Mouse (Mus musculus) embryonic facial prominence, embryonic 10.5 days (tissue): ENCODE measurements around the gene Kcnk1. TPM values are rescaled to one million over a fixed set of nuclear protein-coding genes. Genes with fewer than 3 reads are reported as not detected.

ENCODE experiments used
- DNase-seq: peaks from one replicate; pipeline ENCODE4 v3.0.0-alpha.2; 2017; ENCODE audit warnings: low spot score
- H3K27ac ChIP-seq: fragments of 300-500 bp; sonication (generic); replicated peaks from 2 replicates; pipeline ENCODE4 v1.5.1; 2016; ENCODE audit warnings: mild to moderate bottlenecking
- H3K27me3 ChIP-seq: fragments of 300-500 bp; sonication (generic); replicated peaks from 2 replicates; pipeline ENCODE4 v1.6.1; 2016; ENCODE audit warnings: low read depth, mild to moderate bottlenecking; ENCODE audit not compliant: poor library complexity, severe bottlenecking
- H3K36me3 ChIP-seq: fragments of 300-500 bp; sonication (generic); replicated peaks from 2 replicates; pipeline ENCODE4 v1.6.1; 2016; ENCODE audit warnings: mild to moderate bottlenecking, moderate library complexity
- H3K4me1 ChIP-seq: fragments of 300-500 bp; sonication (generic); 2 replicates; pipeline ENCODE4 v1.6.1; 2016
- H3K4me3 ChIP-seq: fragments of 300-500 bp; sonication (generic); 2 replicates; pipeline ENCODE4 v1.5.1; 2016; ENCODE audit warnings: mild to moderate bottlenecking, moderate library complexity
- H3K9me3 ChIP-seq: fragments of 300-500 bp; sonication (generic); 2 replicates; pipeline ENCODE4 v1.6.1; 2016; ENCODE audit warnings: mild to moderate bottlenecking
- WGBS: fragments of 180-500 bp; shearing (Covaris S2); methylation state at CpG from one replicate; pipeline ENCODE4 v1.1.7; 2016; 5-methylcytosine and 5-hydroxymethylcytosine counted together
- polyA plus RNA-seq: library from polyadenylated mRNA; unstranded; fragments of >200 nt; fragmentation: Nextera tagmentation; extraction: Ambion mirVana; gene quantifications from 2 replicates; pipeline ENCODE4 v1.2.1, GENCODE M21; 2016

Gene Kcnk1
- polyA plus RNA-seq, 1 experiment from 2014 or later, result 17.9 TPM

- Histone ChIP-seq H3K27me3 (no peaks in the 10 kb centered on the region), H3K9me3 (no peaks in the 10 kb centered on the region), H3K4me1 (no peaks in the 10 kb centered on the region), H3K36me3 (0 out of 2 replicates have a peak, but pooled peaks cover 3% of the 10 kb centered on the region), H3K27ac (no peak overlapping the region), H3K4me3 (no peak overlapping the region)
- no peak for DNase-seq
- 88% methylated on average over 9 of the region's 9 CpGs for whole genome bisulfite sequencing
Measured at GRCm38 (mm10) chr8:126026121-126026520, 31.2 kb downstream of the Kcnk1 start.

GRCm38 (mm10) chr8:126026584-126026983, 31.6 kb downstream of the Kcnk1 start:
- WGBS, result 93% methylated on average over 9 of the region's 9 CpGs
- no peaks in the 10 kb centered on the region for H3K27me3 ChIP-seq
- DNase-seq, result no peak

GRCm38 (mm10) chr8:126027486-126027885, 32.5 kb downstream of the Kcnk1 start:
- Histone ChIP-seq H3K27ac (no peak overlapping the region), H3K36me3 (0 out of 2 replicates have a peak, but pooled peaks cover 3% of the 10 kb centered on the region), H3K4me3 (no peak overlapping the region), H3K9me3 (no peaks in the 10 kb centered on the region), H3K27me3 (no peaks in the 10 kb centered on the region), H3K4me1 (no peaks in the 10 kb centered on the region)
- DNase-seq, result no peak
- WGBS, result 90% methylated on average over 6 of the region's 6 CpGs

More at GRCm38 (mm10) chr8:126026584-126026983, 31.6 kb downstream of the Kcnk1 start:
- H3K36me3 ChIP-seq, result 0 out of 2 replicates have a peak, but pooled peaks cover 3% of the 10 kb centered on the region
- no peak overlapping the region for H3K4me3 ChIP-seq
- H3K4me1 ChIP-seq, result no peaks in the 10 kb centered on the region
- H3K9me3 ChIP-seq, result no peaks in the 10 kb centered on the region
- H3K27ac ChIP-seq, result no peak overlapping the region

- WGBS, result 80% methylated on average over 6 of the region's 6 CpGs
- DNase-seq, result no peak
- H3K27me3 ChIP-seq, result no peaks in the 10 kb centered on the region
- H3K9me3 ChIP-seq, result no peaks in the 10 kb centered on the region
- H3K27ac ChIP-seq, result no peak overlapping the region
- 0 out of 2 replicates have a peak, but pooled peaks cover 3% of the 10 kb centered on the region for H3K36me3 ChIP-seq
- no peak overlapping the region for H3K4me3 ChIP-seq
- H3K4me1 ChIP-seq, result no peaks in the 10 kb centered on the region
Measured at GRCm38 (mm10) chr8:126028941-126029340, 34.0 kb downstream of the Kcnk1 start.

- H3K4me3 ChIP-seq, result no peak overlapping the region
- H3K27ac ChIP-seq, result no peak overlapping the region
- 83% methylated on average over 6 of the region's 6 CpGs for WGBS
Measured at GRCm38 (mm10) chr8:126032776-126033175, 37.8 kb downstream of the Kcnk1 start.

GRCm38 (mm10) chr8:126035046-126035445, 40.1 kb downstream of the Kcnk1 start:
- no peak overlapping the region for H3K4me3 ChIP-seq
- H3K27me3 ChIP-seq, result no peaks in the 10 kb centered on the region
- no peak overlapping the region for H3K27ac ChIP-seq
- no peaks in the 10 kb centered on the region for H3K9me3 ChIP-seq
- no peaks in the 10 kb centered on the region for H3K4me1 ChIP-seq
- H3K36me3 ChIP-seq, result no peaks in the 10 kb centered on the region
- WGBS, result 89% methylated on average over 4 of the region's 4 CpGs
- DNase-seq, result no peak

More at GRCm38 (mm10) chr8:126032776-126033175, 37.8 kb downstream of the Kcnk1 start:
- no peak for DNase-seq
- no peaks in the 10 kb centered on the region for H3K4me1 ChIP-seq
- H3K27me3 ChIP-seq, result no peaks in the 10 kb centered on the region
- H3K36me3 ChIP-seq, result no peaks in the 10 kb centered on the region
- no peaks in the 10 kb centered on the region for H3K9me3 ChIP-seq

GRCm38 (mm10) chr8:126036340-126036739, 41.4 kb downstream of the Kcnk1 start:
- Histone ChIP-seq H3K36me3 (no peaks in the 10 kb centered on the region), H3K9me3 (no peaks in the 10 kb centered on the region), H3K4me3 (no peak overlapping the region), H3K4me1 (no peaks in the 10 kb centered on the region), H3K27me3 (no peaks in the 10 kb centered on the region), H3K27ac (no peak overlapping the region)
- DNase-seq, result no peak
- 84% methylated on average over 5 of the region's 5 CpGs for WGBS

GRCm38 (mm10) chr8:126045751-126046150, 50.8 kb downstream of the Kcnk1 start:
- Histone ChIP-seq H3K27ac (no peak overlapping the region), H3K4me1 (no peaks in the 10 kb centered on the region), H3K4me3 (no peak overlapping the region), H3K36me3 (no peaks in the 10 kb centered on the region), H3K9me3 (no peaks in the 10 kb centered on the region), H3K27me3 (no peaks in the 10 kb centered on the region)
- 93% methylated on average over 4 of the region's 4 CpGs for WGBS
- no peak for DNase-seq

- WGBS, result 76% methylated on average over 4 of the region's 4 CpGs
- Histone ChIP-seq H3K9me3 (no peaks in the 10 kb centered on the region), H3K36me3 (no peaks in the 10 kb centered on the region)
Measured at GRCm38 (mm10) chr8:126053911-126054310, 58.9 kb downstream of the Kcnk1 start.

GRCm38 (mm10) chr8:126058876-126059275, 63.9 kb downstream of the Kcnk1 start:
- 76% methylated on average over 4 of the region's 4 CpGs for WGBS
- Histone ChIP-seq H3K9me3 (no peaks in the 10 kb centered on the region), H3K4me3 (no peak overlapping the region), H3K4me1 (no peaks in the 10 kb centered on the region), H3K27me3 (no peaks in the 10 kb centered on the region), H3K36me3 (no peaks in the 10 kb centered on the region), H3K27ac (no peak overlapping the region)
- DNase-seq, result no peak

More at GRCm38 (mm10) chr8:126053911-126054310, 58.9 kb downstream of the Kcnk1 start:
- Histone ChIP-seq H3K27me3 (no peaks in the 10 kb centered on the region), H3K27ac (no peak overlapping the region), H3K4me3 (no peak overlapping the region), H3K4me1 (no peaks in the 10 kb centered on the region)
- DNase-seq, result no peak

- Histone ChIP-seq H3K9me3 (no peaks in the 10 kb centered on the region), H3K4me3 (no peak overlapping the region), H3K36me3 (no peaks in the 10 kb centered on the region), H3K27me3 (no peaks in the 10 kb centered on the region), H3K27ac (no peak overlapping the region), H3K4me1 (no peaks in the 10 kb centered on the region)
- whole genome bisulfite sequencing, result 78% methylated on average over 10 of the region's 10 CpGs
- no peak for DNase-seq
Measured at GRCm38 (mm10) chr8:126062844-126063243, 67.9 kb downstream of the Kcnk1 start.

- no peak for DNase-seq
- Histone ChIP-seq H3K9me3 (no peaks in the 10 kb centered on the region), H3K4me1 (no peaks in the 10 kb centered on the region), H3K27me3 (no peaks in the 10 kb centered on the region), H3K4me3 (no peak overlapping the region), H3K36me3 (no peaks in the 10 kb centered on the region), H3K27ac (no peak overlapping the region)
- WGBS, result 88% methylated on average over 9 of the region's 9 CpGs
Measured at GRCm38 (mm10) chr8:126063832-126064409, 69.0 kb downstream of the Kcnk1 start.

- 73% methylated on average over 8 of the region's 8 CpGs for WGBS
- no peak for DNase-seq
- Histone ChIP-seq H3K4me1 (no peaks in the 10 kb centered on the region), H3K36me3 (no peaks in the 10 kb centered on the region), H3K9me3 (no peaks in the 10 kb centered on the region), H3K27me3 (no peaks in the 10 kb centered on the region), H3K27ac (no peak overlapping the region), H3K4me3 (no peak overlapping the region)
Measured at GRCm38 (mm10) chr8:126064587-126065145, 69.7 kb downstream of the Kcnk1 start.
